Mouse (Mus musculus) G1E (cell line): ENCODE results near the gene Katna1. TPM values are rescaled to one million over a fixed set of nuclear protein-coding genes. Genes with fewer than 3 reads are reported as not detected.

ENCODE experiments used
- ATAC-seq: 2 replicates; pipeline ENCODE4 v1.8.0; 2016; ENCODE audit warnings: mild to moderate bottlenecking; ENCODE audit not compliant: insufficient number of reproducible peaks, poor library complexity, low FRiP score, severe bottlenecking; ENCODE audit errors: extremely low read depth
- DNase-seq: peaks from one replicate; pipeline ENCODE4 v3.0.0; 2012; ENCODE audit warnings: low spot score
- H3K27me3 ChIP-seq: 2 replicates; pipeline ENCODE4 v1.6.1; 2012; ENCODE audit warnings: mild to moderate bottlenecking, low read length, inconsistent platforms; ENCODE audit not compliant: insufficient read depth
- H3K36me3 ChIP-seq: replicated peaks from 2 replicates; pipeline ENCODE3; 2012; ENCODE audit warnings: mild to moderate bottlenecking, inconsistent platforms
- H3K4me1 ChIP-seq: 2 replicates; pipeline ENCODE4 v1.6.1; 2012; ENCODE audit warnings: low read depth, low read length, inconsistent platforms, mixed read lengths; ENCODE audit not compliant: insufficient read depth
- H3K4me3 ChIP-seq: 2 replicates; pipeline ENCODE4 v1.5.1; 2012; ENCODE audit warnings: low read depth, mild to moderate bottlenecking, inconsistent platforms, low read length, moderate library complexity, mixed read lengths
- H3K9me3 ChIP-seq: replicated peaks from 2 replicates; pipeline ENCODE4 v1.6.1; 2012; ENCODE audit warnings: inconsistent platforms
- CTCF ChIP-seq: IDR thresholded peaks from 2 replicates; pipeline ENCODE4 v1.5.1; 2012; ENCODE audit warnings: low read depth, low read length, inconsistent platforms, mixed read lengths
- GATA1 ChIP-seq: IDR thresholded peaks from 2 replicates; pipeline ENCODE4 v1.6.1; 2012; ENCODE audit warnings: borderline replicate concordance, low read length, inconsistent platforms, mixed read lengths
- GATA2 ChIP-seq: IDR thresholded peaks from 2 replicates; pipeline ENCODE4 v1.6.1; 2012; ENCODE audit warnings: low read depth, low read length, inconsistent platforms, borderline replicate concordance
- POLR2AphosphoS5 ChIP-seq: IDR thresholded peaks from 2 replicates; pipeline ENCODE4 v1.6.1; 2012; ENCODE audit warnings: low read depth, low read length, inconsistent platforms; ENCODE audit not compliant: insufficient replicate concordance
- TAL1 ChIP-seq: conservative IDR thresholded peaks from 2 replicates; pipeline ENCODE4 v1.6.1; 2012; ENCODE audit warnings: low read depth, low read length, inconsistent platforms, mixed read lengths
- polyA plus RNA-seq: library from polyadenylated mRNA; stranded (reverse); fragments of >175 nt; gene quantifications from 2 replicates; pipeline ENCODE4 v1.2.3, GENCODE M21; 2012
- total RNA-seq, 2 experiments: library from RNA; stranded (forward) in 1 of 2; stranded (reverse) in 1 of 2; fragments of 200-1000 nt in 1 of 2; fragments of >200 nt in 1 of 2; fragmentation: Nextera tagmentation in 1 of 2; gene quantifications; 2 replicates each; pipeline ENCODE4 v1.2.3; 2014 to 2017

Gene Katna1
- total RNA-seq (2014; fragmentation: Nextera tagmentation) (33.7 and 45.1 TPM in 2 replicates), total RNA-seq (2017) (55.6 and 57.0 TPM in 2 replicates), polyA plus RNA-seq (1.6 and 2.7 TPM in 2 replicates)

DNA sequence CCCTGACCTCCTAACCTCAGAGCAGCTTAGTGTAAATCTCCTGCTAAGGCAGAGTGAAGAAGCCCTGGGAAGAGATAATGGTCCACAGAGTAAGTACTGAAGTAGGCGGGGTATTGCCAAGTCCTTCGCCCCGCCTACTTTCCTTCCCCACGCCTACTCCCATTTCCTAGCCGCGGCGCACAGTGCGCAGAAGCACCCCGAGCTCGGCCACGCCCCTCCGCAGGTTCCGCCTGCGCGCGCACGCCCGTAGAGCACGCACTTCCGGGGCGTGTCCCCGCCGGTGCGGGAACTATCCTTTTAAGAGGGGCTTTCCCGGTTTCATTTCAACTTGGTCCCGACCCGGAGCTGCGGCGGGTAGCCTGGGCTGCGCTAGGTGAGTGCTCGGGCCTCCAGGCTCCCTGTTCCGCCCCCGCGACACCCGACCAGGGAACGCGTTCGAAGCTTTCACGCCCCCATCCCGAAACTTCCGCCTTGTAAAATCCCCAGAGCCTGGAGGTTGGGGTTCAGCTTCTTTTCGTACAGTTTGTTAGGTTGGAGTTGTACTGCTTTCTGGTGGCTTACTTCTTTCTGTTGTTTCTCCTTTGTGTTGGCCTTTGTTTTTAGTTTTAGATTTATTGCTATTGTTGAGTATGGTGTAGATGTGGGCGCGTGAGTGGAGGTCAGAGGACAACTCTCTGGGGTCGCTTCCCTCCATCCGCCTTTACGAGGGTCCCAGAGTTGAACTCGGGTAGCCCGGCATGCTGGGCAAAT lies at the start of gene Katna1:
Gene Katna1 (plus strand): TSS at position 250 of the 750 bp plus-strand sequence.
- peaks cover 5% of the 10 kb centered on the region for H3K27me3 ChIP-seq
- no peaks in the 10 kb centered on the region for H3K9me3 ChIP-seq
- peak within 1 kb of the TSS; percentile 81 for H3K4me3 ChIP-seq
- H3K4me1 ChIP-seq: peaks cover 17% of the 10 kb centered on the region
- ATAC-seq (peak; percentile 97), DNase-seq (peak; percentile 83)
- TF ChIP-seq POLR2AphosphoS5: no peak
- TF ChIP-seq GATA1: no peak
- H3K36me3 ChIP-seq: peaks cover 24% of the 10 kb centered on the region

DNA sequence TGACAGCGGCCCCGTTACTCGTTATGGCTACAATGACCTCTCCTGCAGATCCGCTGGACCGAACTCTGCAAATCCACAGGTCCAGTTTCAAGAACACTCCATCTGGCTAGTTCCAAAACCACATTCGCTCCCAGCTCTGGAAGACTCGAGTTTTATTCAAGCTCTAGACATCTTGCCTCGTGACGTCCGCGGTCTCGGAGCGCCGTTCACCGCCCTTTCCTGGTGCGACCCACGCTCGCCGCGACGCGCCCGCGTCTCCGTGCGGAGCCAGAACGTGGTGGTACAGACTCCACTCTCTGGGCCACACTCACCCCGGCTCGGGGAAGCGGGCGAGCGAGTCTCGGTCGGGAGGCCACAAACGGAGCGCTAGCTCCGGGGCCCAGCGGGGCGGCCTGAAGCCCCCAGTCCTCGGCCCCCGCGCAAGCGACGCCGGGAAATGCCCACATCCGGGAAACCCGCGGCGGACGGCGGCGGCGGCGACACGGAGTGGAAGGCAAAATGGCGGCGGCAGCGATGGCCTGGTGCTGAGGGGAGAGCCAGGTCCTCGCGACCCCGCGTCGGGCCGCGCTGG lies 45.0 kb upstream of the Katna1 start, which contains the start of the genes Pcmt1 and Lats1:
Gene Pcmt1 (minus strand): TSS at position 406 of the 571 bp plus-strand sequence.
Gene Lats1 (plus strand): TSS at position 484 of the 571 bp plus-strand sequence.
- Histone ChIP-seq H3K36me3 (peaks cover 52% of the 10 kb centered on the region), H3K9me3 (no peaks in the 10 kb centered on the region), H3K4me1 (peaks cover 47% of the 10 kb centered on the region), H3K4me3 (peak within 1 kb of the TSS; percentile 87), H3K27me3 (no peaks in the 10 kb centered on the region)
- no peak for TF ChIP-seq TAL1
- ATAC-seq: peak; percentile 35; the same call in 1 of the 2 replicates
- peak; percentile 85 for DNase-seq

DNA sequence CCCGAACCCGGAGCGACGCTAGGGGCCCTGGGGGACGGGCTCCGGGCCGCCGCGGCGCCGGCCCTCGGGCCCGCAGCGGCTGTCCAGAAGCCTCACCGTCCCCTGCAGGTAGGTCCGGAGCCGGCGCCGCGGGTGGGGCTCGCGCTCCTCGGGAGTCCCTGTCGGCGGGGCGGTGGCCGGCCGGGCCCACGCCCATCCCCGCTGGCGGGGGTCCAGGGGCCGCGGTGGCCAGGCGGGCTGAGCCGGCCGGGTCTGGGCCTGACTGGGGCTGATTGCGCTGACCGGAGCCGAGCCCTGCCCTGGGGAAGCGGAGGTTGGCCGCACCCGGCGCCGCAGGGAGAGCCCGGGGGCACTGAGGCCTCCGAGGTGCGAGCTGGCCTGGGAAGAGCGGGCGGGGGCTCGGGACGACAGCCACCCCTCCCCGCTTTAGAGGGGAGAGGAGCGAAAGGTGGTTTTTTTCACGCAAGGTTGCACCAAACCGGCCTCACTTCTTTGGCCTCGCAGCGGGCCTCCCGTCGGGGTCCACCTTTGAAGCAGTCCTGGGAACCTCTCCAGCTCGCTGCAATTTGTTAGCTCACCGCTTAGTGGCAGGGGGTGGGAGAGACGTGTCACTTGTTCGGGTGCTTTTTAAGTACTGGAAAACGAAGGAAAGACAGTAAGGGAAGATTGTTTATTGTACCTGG lies 44.3 kb upstream of the Katna1 start:
- H3K4me3 ChIP-seq: peak overlapping the region; percentile 87
- H3K9me3 ChIP-seq: no peaks in the 10 kb centered on the region
- DNase-seq (peak; percentile 74), ATAC-seq (peak; percentile 48)
- no peak for TF ChIP-seq POLR2AphosphoS5
- no peak for TF ChIP-seq TAL1
- no peak for TF ChIP-seq GATA1
- H3K27me3 ChIP-seq: no peaks in the 10 kb centered on the region
- peaks cover 51% of the 10 kb centered on the region for H3K36me3 ChIP-seq
- H3K4me1 ChIP-seq: peaks cover 49% of the 10 kb centered on the region

DNA sequence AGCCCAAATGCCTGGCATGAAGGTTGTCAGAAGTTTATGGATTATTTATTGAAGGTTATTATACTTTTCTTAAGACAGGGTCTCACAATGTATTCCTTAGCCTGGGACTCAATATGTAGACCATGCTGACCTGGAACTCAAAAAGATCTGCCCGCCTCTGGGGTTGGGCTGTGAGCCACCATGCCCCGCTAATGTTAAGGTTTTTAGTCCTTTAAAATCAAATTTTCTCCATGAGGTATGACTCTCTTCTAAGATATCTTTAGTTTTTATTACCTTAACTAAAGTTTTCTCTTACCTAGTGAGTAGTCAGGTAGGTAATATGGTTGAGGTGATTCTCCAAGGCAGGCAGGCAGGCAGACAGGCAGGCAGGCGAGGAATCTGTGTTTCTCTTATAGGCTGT lies 43.6 kb upstream of the Katna1 start:
- peak overlapping the region; percentile 87 for H3K4me3 ChIP-seq
- DNase-seq (no peak), ATAC-seq (no peak)
- H3K27me3 ChIP-seq: no peaks in the 10 kb centered on the region
- peaks cover 51% of the 10 kb centered on the region for H3K36me3 ChIP-seq
- no peak for TF ChIP-seq CTCF
- TF ChIP-seq TAL1: no peak
- TF ChIP-seq GATA2: no peak
- no peak for TF ChIP-seq GATA1
- TF ChIP-seq POLR2AphosphoS5: no peak
- H3K4me1 ChIP-seq: peaks cover 51% of the 10 kb centered on the region
- no peaks in the 10 kb centered on the region for H3K9me3 ChIP-seq

DNA sequence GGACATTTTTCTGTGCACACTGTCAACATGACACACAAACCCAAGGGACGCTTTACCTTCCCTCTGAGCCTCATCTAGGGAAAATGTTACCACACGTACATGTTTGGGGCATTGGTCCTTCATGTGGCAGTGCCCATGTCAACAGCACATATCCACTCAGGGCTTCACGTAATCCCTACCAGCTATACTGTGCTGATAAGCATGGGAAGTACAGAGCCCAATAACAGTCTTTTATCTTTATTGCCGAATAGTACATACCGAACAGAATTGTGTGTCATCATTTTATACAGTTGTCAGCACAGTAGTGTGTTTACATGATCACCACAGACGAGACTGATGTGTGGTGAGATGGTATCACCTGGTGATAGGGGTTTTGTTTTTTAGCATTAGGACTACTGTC lies 38.9 kb upstream of the Katna1 start:
- Histone ChIP-seq H3K4me3 (no peak overlapping the region), H3K27me3 (no peaks in the 10 kb centered on the region), H3K4me1 (peaks cover 33% of the 10 kb centered on the region), H3K9me3 (no peaks in the 10 kb centered on the region), H3K36me3 (peaks cover 59% of the 10 kb centered on the region)
- no peak for DNase-seq
- TF ChIP-seq CTCF (no peak), TAL1 (no peak), POLR2AphosphoS5 (no peak), GATA1 (no peak)
- no peak for ATAC-seq

DNA sequence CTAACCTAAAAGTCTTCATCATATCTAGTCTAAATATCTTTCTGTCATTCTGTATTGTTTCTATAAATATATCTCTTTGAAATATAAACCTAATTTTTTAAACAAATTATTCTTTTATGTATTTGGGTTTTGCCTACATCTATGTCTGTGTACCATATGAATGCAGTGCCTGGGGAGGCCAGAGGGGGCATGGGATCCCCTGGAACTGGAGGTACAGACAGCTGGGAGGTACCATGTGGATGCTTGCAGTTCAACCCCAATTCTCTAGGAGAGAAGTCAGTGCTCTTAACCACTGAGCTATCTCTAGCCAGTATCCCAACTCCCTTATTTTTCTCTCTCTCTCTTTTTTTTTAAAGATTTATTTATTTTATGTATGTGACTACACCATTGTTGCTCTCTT lies 30.5 kb upstream of the Katna1 start:
- Histone ChIP-seq H3K9me3 (no peaks in the 10 kb centered on the region), H3K4me1 (no peaks in the 10 kb centered on the region), H3K27me3 (no peaks in the 10 kb centered on the region), H3K4me3 (no peak overlapping the region), H3K36me3 (peaks cover 86% of the 10 kb centered on the region)
- TF ChIP-seq TAL1 (no peak), GATA1 (no peak), POLR2AphosphoS5 (no peak), GATA2 (no peak), CTCF (no peak)
- DNase-seq (no peak), ATAC-seq (no peak; the same call in 1 of the 2 replicates)
